Mouse (Mus musculus) CH12F3 (cell line): Measurements from ENCODE around the gene Macrod2.

Experiments
- in situ Hi-C: fragments of 300-500 bp; cut with MboI; formaldehyde crosslinking; loops from 2 replicates; pipeline ENCODE4 v1.14.3; 2020; ENCODE audit warnings: low sequenced_read_pairs

Gene Macrod2

DNA sequence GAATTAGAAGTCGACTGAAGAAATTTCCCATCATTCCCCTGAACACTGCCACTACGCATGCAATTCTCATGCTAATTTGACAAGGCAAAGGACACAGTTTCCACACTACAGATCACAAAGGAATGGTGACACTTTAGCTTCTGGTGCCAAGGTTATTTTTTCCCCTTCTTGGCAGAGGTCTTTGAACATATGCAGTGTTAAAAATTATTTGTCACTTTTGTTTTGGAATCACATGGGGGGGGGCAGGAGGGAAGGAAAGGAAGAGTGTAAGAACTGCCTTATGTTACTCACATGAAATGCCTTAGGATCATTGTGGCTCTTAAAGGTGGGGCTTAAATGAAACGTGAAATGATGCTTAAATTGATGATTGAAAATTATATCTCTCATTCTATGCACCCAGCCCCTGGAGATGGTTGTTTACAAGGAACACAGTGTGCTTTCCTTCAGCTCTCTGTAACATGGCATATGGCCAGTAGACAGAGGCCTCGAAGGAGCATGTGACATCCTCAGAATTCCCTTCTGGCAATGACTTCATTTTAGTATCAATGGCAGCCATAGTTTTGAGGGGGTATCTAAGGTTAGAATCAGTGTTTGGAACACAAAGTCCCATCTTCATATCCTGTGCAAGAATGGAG lies 1422.6 kb downstream of the Macrod2 start:
- in situ Hi-C loops = no loop called here

DNA sequence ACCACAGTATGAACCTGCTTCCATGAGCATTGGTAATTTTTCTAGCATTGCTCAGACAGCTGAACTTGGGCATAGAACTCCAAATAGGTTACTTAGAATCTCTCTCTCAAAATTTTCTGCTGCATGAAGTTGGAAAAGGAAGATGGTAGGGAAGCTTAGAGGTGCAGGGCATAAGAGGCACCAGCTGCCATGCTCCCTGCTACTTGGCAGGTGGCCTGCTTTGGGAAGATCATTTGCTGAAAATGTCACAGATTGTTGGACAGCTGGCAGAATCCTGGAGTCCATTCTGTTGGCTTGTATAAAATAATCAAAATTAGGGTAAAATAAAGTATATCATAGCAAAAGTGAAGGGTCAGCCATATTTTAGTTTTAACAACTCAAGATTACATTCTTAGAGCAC lies 1425.7 kb downstream of the Macrod2 start:
- in situ Hi-C loops = no loop called here

DNA sequence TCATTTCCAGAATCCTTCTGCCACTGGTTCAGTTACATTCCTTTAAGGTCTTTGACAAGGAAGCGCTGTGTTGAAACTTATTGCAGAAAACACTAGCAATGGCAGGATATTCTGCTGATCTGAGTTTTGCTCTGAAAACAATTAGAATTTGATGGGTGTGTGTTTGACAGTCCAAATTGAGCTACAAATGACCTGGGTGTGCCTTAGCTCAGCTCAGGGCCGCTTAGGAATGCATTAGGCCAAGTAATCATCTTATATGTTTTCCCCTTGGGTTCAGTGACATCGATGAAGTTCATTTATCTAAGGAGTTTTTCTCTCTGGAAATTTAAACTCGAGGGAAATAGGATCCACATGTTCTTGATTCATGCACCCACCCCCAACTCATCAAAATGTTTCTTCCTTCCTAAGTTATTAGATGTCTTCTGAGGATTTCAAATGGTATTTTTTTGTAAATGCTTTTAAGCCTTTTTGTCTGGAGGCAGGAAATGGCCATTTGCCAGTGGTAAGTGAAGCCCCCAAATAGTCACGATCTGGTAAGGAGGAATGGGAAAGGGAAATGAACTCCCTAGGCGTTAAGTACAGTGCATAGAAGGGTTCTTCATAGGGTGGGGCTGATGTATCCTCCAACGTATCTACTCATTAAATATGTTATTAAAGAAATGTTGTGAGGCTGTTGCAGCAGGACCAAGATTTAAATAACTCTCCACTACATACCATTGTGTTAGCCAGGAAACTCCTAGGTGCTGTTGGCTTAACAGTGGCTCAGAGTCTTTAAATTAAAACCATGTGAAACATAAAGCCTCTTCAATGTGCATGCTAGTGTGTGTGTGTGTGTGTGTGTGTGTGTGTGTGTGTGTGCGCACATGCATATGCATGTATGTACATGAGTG lies 1430.7 kb downstream of the Macrod2 start:
- in situ Hi-C loops = no loop called here

DNA sequence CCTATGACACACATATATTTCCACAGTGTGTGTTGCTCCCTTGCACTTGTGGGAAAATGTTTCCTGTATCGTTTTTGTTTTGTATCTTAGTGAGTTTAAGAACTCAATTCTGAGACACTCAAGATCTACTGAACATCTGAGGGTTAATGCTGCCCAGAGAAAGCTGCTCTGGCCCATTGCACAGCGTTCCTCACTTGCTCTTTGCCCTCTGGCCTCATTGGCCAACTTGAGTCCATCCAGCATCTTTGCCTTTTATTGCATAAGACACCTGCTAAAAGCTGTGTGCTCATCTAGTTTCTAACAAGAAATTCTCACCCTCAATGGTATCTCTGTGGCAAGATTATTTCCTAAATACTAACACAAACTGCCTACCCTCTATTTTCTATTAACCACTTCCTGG lies 1435.4 kb downstream of the Macrod2 start:
- in situ Hi-C loops = no loop called here

DNA sequence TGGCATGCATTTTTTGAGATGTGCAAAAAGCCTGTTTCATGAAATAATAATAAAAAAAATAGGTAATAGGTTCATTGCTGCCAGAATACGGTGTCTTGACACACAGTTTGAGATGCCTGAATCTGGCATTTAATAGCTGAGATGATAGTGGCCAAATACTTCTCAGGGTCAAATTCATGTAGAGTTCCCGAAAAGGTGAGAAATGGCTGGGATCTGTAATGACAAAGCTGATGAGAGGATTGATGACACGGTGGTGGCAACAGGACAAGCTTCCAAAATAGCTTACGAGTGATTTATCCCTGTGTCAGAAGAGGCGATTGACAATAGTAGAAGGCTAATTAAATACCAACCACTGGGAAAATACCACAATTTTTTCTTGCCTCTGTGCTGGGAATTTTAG lies 1436.4 kb downstream of the Macrod2 start:
- in situ Hi-C loops = no loop called here

DNA sequence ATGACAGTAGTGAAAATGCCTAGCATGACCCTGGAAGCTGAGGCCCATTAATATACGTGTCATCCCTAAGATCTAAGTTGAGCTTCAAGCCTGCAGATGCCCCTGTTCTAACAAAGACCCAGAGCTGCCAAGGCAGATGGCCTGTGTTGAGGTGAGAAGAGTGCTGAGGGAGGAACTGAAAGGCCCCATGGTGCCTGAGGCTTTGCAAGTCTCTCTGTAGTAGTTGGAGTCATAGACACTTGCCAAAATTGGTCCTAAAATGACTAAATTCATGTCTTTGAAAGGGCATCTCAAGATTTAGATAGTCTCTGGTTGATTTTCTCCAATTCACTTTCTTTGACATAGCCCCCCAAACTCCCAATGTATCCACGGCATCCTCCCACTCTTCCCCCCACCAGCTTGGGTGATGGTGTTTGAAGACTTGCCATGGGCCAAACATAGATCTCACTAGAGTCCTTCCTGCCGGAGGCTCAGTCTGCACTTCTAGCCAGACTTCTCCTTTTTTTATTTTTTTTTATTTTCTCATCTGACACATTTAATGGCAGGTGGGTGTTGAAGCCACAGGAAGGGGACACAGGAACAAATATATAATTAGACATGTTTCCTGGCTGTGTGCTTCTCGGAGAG lies 1439.2 kb downstream of the Macrod2 start:
- in situ Hi-C loops = no loop called here

DNA sequence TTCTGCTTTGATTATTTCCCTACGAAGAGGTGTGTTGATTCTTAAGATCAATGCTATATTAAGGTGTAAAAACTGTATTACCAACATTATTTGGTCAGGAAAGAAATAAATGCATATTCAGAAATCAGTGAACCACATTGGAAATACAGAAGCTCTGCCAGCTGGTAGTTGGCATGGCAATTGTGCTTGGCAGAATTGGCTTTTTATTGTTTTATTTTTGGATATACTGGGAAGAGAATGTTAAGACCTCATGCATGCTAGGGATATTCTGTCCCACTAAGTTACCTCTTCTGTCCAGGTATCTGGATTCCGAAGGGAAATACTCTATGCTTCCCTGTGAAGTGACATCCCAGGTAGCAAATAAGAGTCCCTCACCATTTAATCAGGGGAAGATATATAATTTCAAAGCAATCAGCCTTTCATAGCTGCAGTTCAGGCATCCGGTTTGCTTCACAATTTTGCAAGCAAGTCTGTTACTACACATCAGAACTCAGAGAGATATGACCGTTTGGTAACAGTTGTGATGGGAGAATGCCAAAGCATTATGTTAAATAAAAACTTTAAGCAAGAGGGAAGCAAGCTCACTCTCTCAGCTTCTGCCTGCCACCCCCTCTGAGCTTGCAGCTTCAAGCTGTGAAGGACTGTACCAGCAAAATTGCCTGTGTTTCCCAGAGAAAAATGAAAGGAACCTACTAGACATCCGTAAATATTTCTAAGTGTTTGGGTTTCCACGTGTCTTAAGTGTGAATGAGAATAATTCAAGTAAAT lies 1449.5 kb downstream of the Macrod2 start:
- in situ Hi-C loops = no loop called here

DNA sequence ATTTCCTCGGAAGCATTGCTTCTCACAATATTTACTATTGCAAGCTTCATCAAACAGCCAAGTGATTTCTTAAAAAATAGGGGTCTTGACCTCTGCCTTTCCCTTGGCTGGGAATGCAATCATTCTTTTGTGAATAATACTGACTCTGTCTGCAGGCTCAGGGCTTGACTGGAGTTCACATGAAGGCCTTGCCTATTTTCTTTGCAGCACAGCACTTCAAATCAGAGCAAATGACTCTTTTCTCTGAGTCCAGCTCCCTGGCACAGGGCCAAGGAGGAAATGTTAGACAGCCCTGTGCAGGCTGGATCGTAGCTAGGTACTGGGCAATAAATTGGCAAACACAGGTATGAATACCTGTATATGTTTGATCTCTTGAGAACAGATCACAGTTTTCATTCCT lies 1464.1 kb downstream of the Macrod2 start:
- in situ Hi-C loops = no loop called here

DNA sequence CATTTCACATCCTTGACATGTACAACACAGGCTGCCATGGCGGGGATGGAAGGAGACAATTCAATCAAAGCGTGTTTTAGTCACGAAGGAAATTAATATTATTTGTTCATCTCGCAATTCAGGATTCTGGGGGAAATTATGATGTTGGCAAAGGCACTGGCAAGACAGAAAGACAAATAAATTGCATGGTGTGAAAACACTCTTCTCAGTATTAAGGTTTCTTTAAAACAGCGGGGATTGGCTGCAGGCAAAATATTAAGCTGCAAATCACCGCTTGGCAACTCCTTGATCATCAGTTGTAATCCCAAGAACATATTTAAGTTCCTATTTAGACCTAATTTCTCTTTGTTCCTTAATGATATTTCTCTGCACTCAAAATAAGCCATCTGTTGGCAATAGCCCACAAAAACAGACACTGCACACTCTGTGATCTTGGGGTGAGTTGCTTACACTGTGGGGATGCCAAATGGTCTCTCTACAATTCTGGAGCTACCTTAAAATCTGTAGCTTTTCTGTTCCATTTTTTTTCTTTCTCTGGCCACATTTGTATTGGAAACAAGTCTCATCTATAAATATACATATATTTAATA lies 1466.7 kb downstream of the Macrod2 start:
- in situ Hi-C loops = no loop called here

DNA sequence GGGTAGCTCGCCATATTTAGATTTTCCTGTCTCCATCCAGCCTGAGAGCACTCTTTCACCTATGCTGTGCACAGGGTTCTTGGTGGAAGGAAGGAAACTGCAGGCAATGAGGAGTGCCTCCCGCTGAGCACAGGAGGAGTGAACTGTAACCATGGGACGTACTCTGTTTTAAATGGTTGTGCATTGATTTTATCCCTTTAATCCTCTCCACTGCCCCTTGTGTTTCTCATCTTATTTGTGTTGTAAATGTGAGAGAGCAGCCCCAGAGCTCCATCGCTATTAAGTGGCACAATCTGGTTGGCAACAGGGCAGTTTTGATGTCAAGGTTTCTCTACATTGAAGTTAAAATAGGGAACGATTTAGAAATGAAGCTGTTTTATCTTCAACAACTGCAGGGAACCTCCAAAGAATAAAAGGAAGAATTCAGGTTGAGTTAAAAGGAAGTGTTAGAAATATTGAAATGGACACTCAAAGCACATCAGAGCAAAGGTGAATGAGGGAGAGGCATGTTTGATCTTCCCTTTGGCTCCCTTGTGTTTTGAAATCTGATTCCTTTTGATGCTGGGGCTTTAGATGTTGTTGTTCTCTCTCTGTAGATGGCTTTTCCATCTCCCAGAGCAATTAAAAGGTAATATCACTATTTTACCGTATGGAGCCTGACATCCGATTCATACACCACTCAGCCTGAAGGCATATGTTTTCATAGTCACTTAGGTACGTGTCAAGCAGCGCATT lies 1467.6 kb downstream of the Macrod2 start:
- in situ Hi-C loops = no loop called here

DNA sequence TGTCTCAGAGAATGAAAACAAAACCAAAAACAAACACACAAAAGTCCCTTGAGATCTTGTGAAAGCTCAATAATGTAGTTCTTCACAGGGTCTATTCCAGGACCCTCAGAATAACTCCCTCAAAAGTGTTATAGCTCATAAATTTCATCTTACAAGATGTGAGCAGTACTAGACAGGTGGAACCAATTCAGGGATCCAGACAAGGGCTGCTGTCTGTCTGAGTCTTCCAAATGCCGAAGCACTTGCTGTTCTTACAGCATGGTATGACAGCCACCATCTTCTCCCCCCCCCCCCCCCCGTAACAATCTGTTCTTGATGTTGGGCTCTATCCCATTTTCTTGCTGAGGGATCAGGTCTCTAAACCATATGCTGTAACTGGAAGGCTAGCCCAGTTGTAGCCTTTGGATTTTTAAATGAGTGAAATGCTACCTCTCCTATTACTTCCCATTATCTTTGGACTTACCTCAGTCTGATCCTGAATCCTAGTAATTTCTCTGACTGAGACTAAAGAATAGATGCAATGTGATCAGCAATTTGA lies 1468.6 kb downstream of the Macrod2 start:
- in situ Hi-C loops = no loop called here

DNA sequence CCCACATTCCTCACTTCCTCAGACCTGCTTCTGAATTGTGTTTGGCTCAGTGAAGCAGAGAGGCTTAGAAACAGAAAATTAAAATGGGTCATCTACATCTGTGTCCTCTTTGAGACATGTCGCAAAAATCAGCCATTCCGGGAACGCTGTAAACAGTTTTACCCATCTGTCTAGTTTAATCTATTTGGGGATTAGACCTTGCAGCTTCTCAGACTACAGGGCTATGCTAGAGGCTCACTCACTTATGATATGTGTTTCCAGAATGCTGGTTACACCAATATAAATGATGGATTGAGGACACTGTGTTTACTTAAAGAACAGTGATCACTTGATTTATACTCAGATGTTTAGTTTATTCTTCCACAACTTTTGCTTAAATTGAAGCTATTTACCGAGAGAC lies 1475.8 kb downstream of the Macrod2 start:
- in situ Hi-C loops = no loop called here

DNA sequence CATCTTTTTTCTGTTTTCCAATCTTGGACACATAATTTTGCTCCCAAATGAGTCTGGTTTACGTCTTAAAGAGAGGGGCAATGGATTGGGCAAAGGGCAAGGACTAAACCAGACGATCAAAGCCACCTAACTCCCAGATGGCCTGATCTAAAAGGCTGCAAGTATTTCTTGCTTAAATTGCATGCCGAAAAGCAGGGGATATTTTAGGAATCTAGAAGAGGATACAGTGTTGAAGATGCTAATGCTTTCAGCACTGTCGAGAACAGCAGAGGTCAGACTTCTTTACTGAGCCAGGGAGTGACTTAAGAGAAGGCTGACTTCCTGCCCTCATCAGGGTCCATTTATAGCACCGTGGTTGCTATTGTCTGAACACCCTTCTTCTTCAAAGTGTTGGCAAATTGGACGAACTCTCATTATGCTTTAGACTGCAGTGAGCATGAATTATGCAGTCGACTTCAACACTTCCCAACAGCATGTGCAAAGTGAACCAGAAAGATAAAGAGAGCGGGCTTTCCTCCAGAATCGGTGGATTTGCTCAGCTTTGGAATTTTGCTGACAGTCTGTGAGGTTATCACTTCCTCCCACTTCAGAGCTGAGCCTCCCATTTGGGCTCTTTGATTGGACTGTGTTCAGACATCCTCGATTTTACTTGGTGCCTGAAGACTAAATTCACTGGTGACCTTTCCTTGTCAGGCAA lies 1481.2 kb downstream of the Macrod2 start:
- in situ Hi-C loops = no loop called here

DNA sequence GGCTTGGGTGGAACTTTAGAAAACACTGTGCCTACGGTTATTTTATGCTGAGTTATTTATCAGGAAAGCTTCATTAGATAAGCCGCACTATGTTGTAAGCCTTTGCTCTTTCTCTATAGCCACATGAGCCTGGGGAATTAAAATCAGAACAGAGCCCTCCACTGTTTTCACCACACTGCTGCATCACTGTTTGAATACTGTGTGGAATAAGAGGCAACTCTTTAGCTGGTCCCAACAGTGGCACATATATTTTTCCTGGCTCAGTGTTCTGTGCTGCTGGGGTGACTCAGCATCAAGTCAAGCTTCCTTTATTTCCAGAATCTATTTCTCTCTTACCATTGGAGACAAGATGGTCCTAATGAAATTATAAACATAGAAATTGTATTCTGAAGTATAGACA lies 1481.8 kb downstream of the Macrod2 start:
- in situ Hi-C loops = no loop called here

DNA sequence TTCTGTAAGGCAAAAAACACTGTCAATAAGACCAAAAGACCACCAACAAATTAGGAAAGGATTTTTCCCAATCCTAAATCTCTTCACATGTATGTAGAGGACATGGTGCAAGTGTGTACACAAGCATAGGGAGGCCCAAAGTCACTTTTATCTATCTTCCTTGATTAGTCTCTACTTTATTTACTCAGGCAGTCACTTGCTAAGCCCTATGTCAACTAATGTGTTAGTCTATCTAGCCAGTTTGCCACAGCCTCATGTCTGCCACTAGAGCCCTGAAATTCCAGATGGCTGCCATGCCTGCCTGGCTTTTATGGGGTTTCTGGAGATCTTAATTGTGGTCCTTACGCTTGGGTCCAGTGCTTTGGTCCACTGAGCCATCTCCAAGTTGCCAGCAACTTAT lies 1483.4 kb downstream of the Macrod2 start:
- in situ Hi-C loops = no loop called here

DNA sequence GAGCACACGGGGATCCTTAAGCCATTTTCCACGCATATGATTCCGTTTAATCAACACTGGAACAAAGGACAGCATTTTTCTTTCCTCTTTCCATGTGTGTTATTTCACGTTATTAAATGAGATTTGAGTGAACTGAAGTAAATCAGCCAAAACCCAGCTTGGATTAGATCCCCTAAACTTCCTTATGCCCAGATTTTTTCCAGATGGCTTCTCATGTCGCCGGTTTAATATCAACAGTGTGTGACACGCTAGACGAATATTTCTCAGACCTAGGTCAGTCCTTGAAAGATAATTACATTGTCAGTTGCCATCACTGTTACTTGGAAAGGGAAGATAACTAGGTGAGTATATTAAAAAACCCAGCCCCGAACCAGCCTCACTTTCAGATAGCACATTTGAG lies 1484.6 kb downstream of the Macrod2 start:
- in situ Hi-C loops = no loop called here

DNA sequence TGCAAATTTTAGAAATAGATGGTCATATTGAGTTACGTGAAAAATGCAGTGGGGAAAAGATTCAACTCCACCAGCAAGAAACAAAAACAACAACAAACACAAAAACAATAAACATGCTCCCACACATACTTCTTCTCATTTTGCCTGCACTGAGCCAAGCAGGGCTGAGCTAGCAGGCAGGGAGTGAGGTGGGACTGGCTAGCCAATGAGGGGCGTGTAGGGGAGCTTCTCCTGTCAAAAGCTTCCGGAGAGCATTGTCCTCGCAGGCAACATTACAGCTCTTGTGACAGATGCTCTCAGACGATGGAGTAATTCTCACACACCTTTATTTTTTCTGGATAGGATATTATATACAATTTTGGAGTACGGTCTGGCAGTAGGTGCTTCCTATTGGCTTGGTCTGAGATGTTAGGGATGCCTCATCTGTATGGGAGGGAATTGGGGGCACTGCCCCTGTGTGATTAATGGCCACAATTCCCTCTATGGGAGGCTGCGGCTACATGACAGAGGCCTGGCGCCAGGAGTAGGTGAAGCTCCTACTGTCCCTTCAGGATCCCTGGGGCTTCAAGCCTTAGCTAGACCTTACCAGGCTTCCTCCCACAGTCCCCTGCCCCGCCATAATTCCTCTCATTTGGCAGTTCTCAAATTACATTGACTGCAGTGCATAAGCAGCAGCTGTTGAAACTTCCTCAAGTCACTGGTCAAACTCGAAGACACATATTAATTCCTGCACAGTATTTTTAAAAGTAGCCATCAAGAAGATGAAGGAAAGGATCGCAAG lies 1491.8 kb downstream of the Macrod2 start:
- in situ Hi-C loops = no loop called here

DNA sequence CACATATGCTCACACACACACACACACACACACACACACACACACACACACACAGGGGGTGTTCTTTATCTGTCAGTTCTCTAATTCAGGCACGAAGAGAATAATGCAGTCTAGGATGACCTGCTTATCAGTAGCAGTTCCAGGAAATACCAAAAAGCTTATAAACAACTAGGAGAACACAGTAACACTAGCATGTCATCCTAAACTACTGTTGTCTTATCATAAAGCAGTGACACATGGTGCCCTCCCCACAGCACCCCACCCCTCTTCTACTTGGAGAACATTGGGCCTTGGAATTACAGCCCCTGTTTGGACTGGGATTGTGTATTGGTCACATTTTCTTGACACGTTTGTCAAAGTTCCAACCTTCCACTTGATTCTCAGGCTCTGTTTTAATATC lies 1494.4 kb downstream of the Macrod2 start:
- in situ Hi-C loops = no loop called here

DNA sequence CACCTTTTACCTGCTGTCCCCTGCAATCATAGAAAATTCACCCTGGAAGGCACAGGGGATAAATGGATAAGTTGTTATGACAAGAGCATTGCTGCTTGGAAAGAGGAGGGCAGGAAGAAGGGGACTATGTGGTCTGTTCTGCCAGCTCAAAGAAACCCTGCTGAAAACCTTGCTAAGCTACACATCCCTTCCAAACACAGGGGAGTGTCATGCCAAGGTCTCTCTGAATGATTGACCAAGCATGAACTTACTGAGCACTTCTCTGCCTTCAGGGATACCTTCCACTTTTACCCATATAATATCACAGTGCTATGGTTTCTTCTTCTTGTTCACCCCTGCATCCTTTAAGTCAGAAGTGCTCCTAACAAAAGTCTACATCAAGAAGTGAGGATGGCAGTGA lies 1502.8 kb downstream of the Macrod2 start:
- in situ Hi-C loops = no loop called here
